Mouse (Mus musculus): ENCODE measurements around the gene Gm10375.
A peak's percentile ranks its signal among the peaks of the same experiment; 100 is the strongest.
"Not testable (repeated sequence)": the region's sequence is repeated elsewhere in the genome, so short reads cannot be mapped to it uniquely, and the experiment has no call there.

The Gm10375 gene

DNA sequence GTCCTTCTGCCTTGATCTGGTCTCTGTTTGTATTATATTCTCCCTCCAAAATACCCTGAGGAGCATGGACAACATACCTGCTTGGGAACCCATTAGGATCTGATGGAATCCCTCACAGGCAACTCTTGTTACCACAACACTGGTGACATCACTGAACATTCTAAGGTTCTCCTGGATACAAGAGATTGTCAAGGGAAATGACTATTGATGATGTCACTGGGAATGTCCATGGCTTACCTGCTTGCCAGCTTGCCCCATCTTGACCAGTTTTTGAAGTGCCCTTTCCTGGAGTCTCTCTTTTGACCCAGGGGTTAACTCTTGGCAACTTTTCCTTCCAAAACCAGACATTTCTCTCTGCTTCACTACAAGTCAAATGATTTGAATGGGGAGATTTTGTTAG is at the start of gene Gm10375:
Gene Gm10375, minus strand, starts transcription at position 101 of the 400 bp plus-strand sequence.
- not testable (repeated sequence) for DNase-seq (ENCODE audit: low spot score in 2 of 2)

DNA sequence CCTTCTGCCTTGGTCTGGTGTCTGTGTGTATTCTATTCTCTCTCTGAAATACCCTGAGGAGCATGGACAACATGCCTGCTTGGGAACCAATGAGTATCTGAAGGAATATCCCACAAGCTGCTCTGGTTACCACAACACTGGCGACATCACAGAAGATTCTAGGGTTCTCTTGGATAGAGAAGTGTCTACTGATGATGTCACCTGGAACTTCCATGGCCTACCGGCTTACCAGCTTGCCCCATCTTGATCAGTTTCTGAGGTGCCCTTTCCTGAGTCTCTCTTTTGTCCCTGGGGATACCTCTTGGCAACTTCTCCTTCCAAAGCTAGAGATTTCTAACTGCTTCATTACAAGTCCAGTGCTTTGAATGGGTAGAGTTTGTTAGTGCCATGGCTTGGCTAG is 28.8 kb downstream of the Gm10375 start, which contains the start of gene Gm17654:
Gene Gm17654, minus strand, starts transcription at position 101 of the 400 bp plus-strand sequence.
- not testable (repeated sequence) for DNase-seq (ENCODE audit: low spot score in 2 of 2)

DNA sequence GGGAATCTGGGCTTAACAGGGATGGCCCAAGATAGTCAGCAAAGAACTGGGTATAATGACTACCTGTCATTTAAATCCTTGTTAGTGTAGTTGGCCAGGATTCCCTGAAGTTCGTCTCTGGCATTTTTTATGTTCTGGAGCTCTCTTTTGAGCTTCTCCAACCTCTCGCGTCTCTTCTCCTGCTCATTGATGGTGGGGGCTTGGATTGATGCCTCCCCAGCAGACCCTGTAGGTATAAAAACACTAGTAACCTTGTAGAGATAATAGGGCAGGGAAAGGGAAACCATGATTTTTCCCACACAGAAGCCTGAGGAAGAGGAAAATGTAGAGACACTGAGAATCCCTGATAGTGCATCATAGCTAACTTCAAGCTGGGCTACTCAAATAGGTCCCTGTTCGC is 29.8 kb downstream of the Gm10375 start:
- peak; percentile 15 to 61 for DNase-seq (ENCODE audit: low spot score in 2 of 2)

Data from spleen, postnatal 4 days (tissue).